Mouse (Mus musculus) MEL (cell line): ENCODE measurements around the gene Ywhaq. TPM values are rescaled to one million over a fixed set of nuclear protein-coding genes. Genes with fewer than 3 reads are reported as not detected.

Experiments
- DNase-seq: peaks from one replicate; pipeline ENCODE4 v3.0.0; 2011; ENCODE audit warnings: low read depth, low spot score
- H3K27ac ChIP-seq: 2 replicates; pipeline ENCODE4 v1.5.1; 2012; ENCODE audit warnings: low read depth, mild to moderate bottlenecking, control low read depth, low read length, moderate library complexity; ENCODE audit not compliant: control insufficient read depth
- H3K27me3 ChIP-seq, 2 experiments: fragments of 150-350 bp in 1 of 2; sonication (generic) in 1 of 2; 2 replicates each; pipeline ENCODE4 v1.6.1; 2012; ENCODE audit warnings: low read length in 2 of 2, mild to moderate bottlenecking in 2 of 2, improper control_type of control experiment in 1 of 2, moderate library complexity in 1 of 2; ENCODE audit not compliant: insufficient read depth in 2 of 2, control insufficient read depth in 1 of 2
- H3K36me3 ChIP-seq, 2 experiments: 2 replicates each; pipeline ENCODE4 v1.6.1; 2012 to 2014; ENCODE audit warnings: low read length in 2 of 2, improper control_type of control experiment in 1 of 2, inconsistent platforms in 1 of 2, mild to moderate bottlenecking in 1 of 2; ENCODE audit not compliant: insufficient read depth in 2 of 2, control insufficient read depth in 1 of 2
- H3K4me1 ChIP-seq, 2 experiments: fragments of 150-350 bp in 1 of 2; sonication (generic) in 1 of 2; 2 replicates each; pipeline ENCODE4 v1.6.1; 2012; ENCODE audit warnings: low read length in 2 of 2, improper control_type of control experiment in 1 of 2, mild to moderate bottlenecking in 1 of 2; ENCODE audit not compliant: insufficient read depth in 2 of 2, control insufficient read depth in 1 of 2
- H3K4me3 ChIP-seq, 2 experiments: fragments of 150-350 bp in 1 of 2; sonication (generic) in 1 of 2; 2 replicates each; pipeline ENCODE4 v1.5.1; 2012; ENCODE audit warnings: low read depth in 2 of 2, low read length in 2 of 2, mild to moderate bottlenecking in 2 of 2, moderate library complexity in 2 of 2, control low read depth in 1 of 2, improper control_type of control experiment in 1 of 2; ENCODE audit not compliant: control insufficient read depth in 1 of 2, insufficient read depth in 1 of 2
- H3K79me2 ChIP-seq: 2 replicates; pipeline ENCODE4 v1.6.1; 2012; ENCODE audit warnings: mild to moderate bottlenecking, low read length, moderate library complexity; ENCODE audit not compliant: control insufficient read depth, poor library complexity, insufficient read depth
- H3K9ac ChIP-seq: 2 replicates; pipeline ENCODE4 v1.6.1; 2012; ENCODE audit warnings: low read depth, mild to moderate bottlenecking, control low read depth, low read length, moderate library complexity; ENCODE audit not compliant: control insufficient read depth, poor library complexity, severe bottlenecking
- H3K9me3 ChIP-seq: fragments of 150-350 bp; sonication (generic); replicated peaks from 2 replicates; pipeline ENCODE4 v1.6.1; 2012; ENCODE audit warnings: mild to moderate bottlenecking, low read length, improper control_type of control experiment, moderate library complexity; ENCODE audit not compliant: insufficient read depth
- BHLHE40 ChIP-seq: IDR thresholded peaks from 2 replicates; pipeline ENCODE4 v1.6.1; 2012; ENCODE audit warnings: low read depth, mild to moderate bottlenecking, inconsistent platforms, low read length, improper control_type of control experiment, borderline replicate concordance
- CHD2 ChIP-seq: IDR thresholded peaks from 2 replicates; pipeline ENCODE4 v1.6.1; 2011; ENCODE audit warnings: low read length, improper control_type of control experiment
- CTCF ChIP-seq, 3 experiments: IDR thresholded peaks in 2 of 3; conservative IDR thresholded peaks in 1 of 3; 2 replicates each; pipeline ENCODE4 v1.5.1; 2011 to 2012; ENCODE audit warnings: low read length in 3 of 3, low read depth in 2 of 3, mild to moderate bottlenecking in 2 of 3, improper control_type of control experiment in 1 of 3, inconsistent platforms in 1 of 3, mixed read lengths in 1 of 3, moderate library complexity in 1 of 3; ENCODE audit not compliant: control insufficient read depth in 1 of 3, insufficient read depth in 1 of 3, poor library complexity in 1 of 3, severe bottlenecking in 1 of 3
- ELF1 ChIP-seq: IDR thresholded peaks from 2 replicates; pipeline ENCODE4 v1.6.1; 2014; ENCODE audit warnings: low read depth, mild to moderate bottlenecking, inconsistent platforms, low read length, improper control_type of control experiment, moderate library complexity
- EP300 ChIP-seq, 2 experiments: IDR thresholded peaks; 2 replicates each; pipeline ENCODE4 v1.6.1; 2011; ENCODE audit warnings: improper control_type of control experiment in 2 of 2, low read length in 2 of 2, low read depth in 1 of 2, mild to moderate bottlenecking in 1 of 2
- ETS1 ChIP-seq: IDR thresholded peaks from 2 replicates; pipeline ENCODE4 v1.6.1; 2012; ENCODE audit warnings: low read depth, mild to moderate bottlenecking, inconsistent platforms, low read length, improper control_type of control experiment, moderate library complexity
- GATA1 ChIP-seq: IDR thresholded peaks from 2 replicates; pipeline ENCODE4 v1.6.1; 2011; ENCODE audit warnings: low read depth, low read length, improper control_type of control experiment
- JUND ChIP-seq: IDR thresholded peaks from 2 replicates; pipeline ENCODE4 v1.6.1; 2011; ENCODE audit warnings: low read depth, mild to moderate bottlenecking, improper control_type of control experiment, low read length
- KAT2A ChIP-seq: conservative IDR thresholded peaks from 2 replicates; pipeline ENCODE4 v1.6.1; 2012; ENCODE audit warnings: low read depth, low read length, improper control_type of control experiment, inconsistent platforms
- MAX ChIP-seq: IDR thresholded peaks from 2 replicates; pipeline ENCODE4 v1.6.1; 2011; ENCODE audit warnings: low read length, improper control_type of control experiment
- MYC ChIP-seq: IDR thresholded peaks from 2 replicates; pipeline ENCODE4 v1.6.1; 2011; ENCODE audit warnings: low read depth, mild to moderate bottlenecking, low read length, improper control_type of control experiment, moderate library complexity
- POLR2AphosphoS2 ChIP-seq: IDR thresholded peaks from 2 replicates; pipeline ENCODE4 v1.6.1; 2011; ENCODE audit warnings: low read length, improper control_type of control experiment
- POLR2AphosphoS5 ChIP-seq: IDR thresholded peaks from 2 replicates; pipeline ENCODE4 v1.6.1; 2012; ENCODE audit warnings: low read depth, borderline replicate concordance, mild to moderate bottlenecking, inconsistent platforms, low read length, moderate library complexity, mixed read lengths
- RAD21 ChIP-seq: IDR thresholded peaks from 2 replicates; pipeline ENCODE4 v1.6.1; 2011; ENCODE audit warnings: mild to moderate bottlenecking, low read depth, low read length, improper control_type of control experiment
- RCOR1 ChIP-seq: IDR thresholded peaks from 2 replicates; pipeline ENCODE4 v1.6.1; 2012; ENCODE audit warnings: low read depth, mild to moderate bottlenecking, inconsistent platforms, low read length, improper control_type of control experiment
- SMC3 ChIP-seq: IDR thresholded peaks from 2 replicates; pipeline ENCODE4 v1.6.1; 2011; ENCODE audit warnings: low read depth, low read length, improper control_type of control experiment
- TAL1 ChIP-seq: IDR thresholded peaks from 2 replicates; pipeline ENCODE4 v1.6.1; 2012; ENCODE audit warnings: mild to moderate bottlenecking, inconsistent platforms, low read length, moderate library complexity, mixed read lengths
- USF1 ChIP-seq: IDR thresholded peaks from 2 replicates; pipeline ENCODE4 v1.6.1; 2014; ENCODE audit warnings: low read depth, mild to moderate bottlenecking, inconsistent platforms, low read length, improper control_type of control experiment, moderate library complexity
- USF2 ChIP-seq, 2 experiments: IDR thresholded peaks; 2 replicates each; pipeline ENCODE4 v1.6.1; 2011 to 2012; ENCODE audit warnings: improper control_type of control experiment in 2 of 2, low read length in 2 of 2, borderline replicate concordance in 1 of 2, inconsistent platforms in 1 of 2, low read depth in 1 of 2, mild to moderate bottlenecking in 1 of 2; ENCODE audit not compliant: insufficient read depth in 1 of 2
- ZMIZ1 ChIP-seq: IDR thresholded peaks from 2 replicates; pipeline ENCODE4 v1.6.1; 2012; ENCODE audit warnings: low read depth, mild to moderate bottlenecking, inconsistent platforms, low read length, improper control_type of control experiment, moderate library complexity
- polyA plus RNA-seq, 2 experiments: library from polyadenylated mRNA; stranded (reverse) in 1 of 2; unstranded in 1 of 2; fragments of >175 nt in 1 of 2; fragments of >200 nt in 1 of 2; gene quantifications; 2 replicates each; pipeline versions ENCODE4 v1.2.1 to v1.2.4; 2012; ENCODE audit warnings: low replicate concordance in 2 of 2, low read depth in 1 of 2; ENCODE audit not compliant: insufficient read length in 2 of 2, insufficient read depth in 1 of 2, missing spikeins in 1 of 2
- total RNA-seq: library from RNA; depleted of rRNA; stranded (reverse); fragments of 300-350 nt; gene quantifications from 2 replicates; pipeline ENCODE4 v1.2.3, GENCODE M21; 2012

Ywhaq gene
- total and polyA plus RNA-seq, 3 experiments, result 99.2 to 102 TPM; not detected in 1

DNA sequence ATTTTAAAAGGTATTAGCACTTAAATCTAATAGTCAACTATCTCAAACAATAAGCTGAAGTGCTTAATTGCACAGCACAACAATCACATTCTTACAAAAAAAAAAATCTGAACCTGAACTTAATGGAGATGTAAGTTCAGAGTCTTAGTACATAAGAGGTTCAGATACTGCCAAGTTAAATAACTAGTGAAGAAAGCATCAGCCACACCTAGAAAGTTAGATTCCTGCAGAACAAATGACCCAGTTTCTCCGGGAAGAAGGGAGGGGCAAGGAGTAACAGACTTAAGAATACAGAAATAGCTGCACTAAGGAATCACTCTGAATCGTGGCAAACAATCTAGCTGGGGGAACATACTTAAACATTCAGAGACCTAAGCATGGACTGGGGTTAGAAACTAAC, 54.8 kb downstream of the Ywhaq start:
- DNase-seq, result no peak
- H3K9me3 ChIP-seq, result no peaks in the 10 kb centered on the region
- no peaks in the 10 kb centered on the region for H3K4me1 ChIP-seq
- no peak for TF ChIP-seq MYC
- TF ChIP-seq POLR2AphosphoS5, result no peak
- TF ChIP-seq RCOR1, result no peak
- TF ChIP-seq JUND, result no peak
- no peak for TF ChIP-seq POLR2AphosphoS2
- no peak for TF ChIP-seq USF2 (IDR thresholded peaks at IDR 0.05; ENCODE audit: borderline replicate concordance in 1 of 2, insufficient read depth in 1 of 2, low read depth in 1 of 2, low read length in 2 of 2)
- no peak for TF ChIP-seq ZMIZ1
- TF ChIP-seq TAL1, result no peak
- no peak for TF ChIP-seq ETS1
- TF ChIP-seq GATA1, result no peak
- TF ChIP-seq ELF1, result no peak
- TF ChIP-seq, all 39 proteins: peak for 0
- Histone ChIP-seq H3K27me3 (no peaks in the 10 kb centered on the region), H3K79me2 (no peaks in the 10 kb centered on the region; the same call in 1 of the 2 replicates), H3K36me3 (no peaks in the 10 kb centered on the region), H3K27ac (no peak overlapping the region), H3K9ac (no peak overlapping the region), H3K4me3 (no peak overlapping the region)

DNA sequence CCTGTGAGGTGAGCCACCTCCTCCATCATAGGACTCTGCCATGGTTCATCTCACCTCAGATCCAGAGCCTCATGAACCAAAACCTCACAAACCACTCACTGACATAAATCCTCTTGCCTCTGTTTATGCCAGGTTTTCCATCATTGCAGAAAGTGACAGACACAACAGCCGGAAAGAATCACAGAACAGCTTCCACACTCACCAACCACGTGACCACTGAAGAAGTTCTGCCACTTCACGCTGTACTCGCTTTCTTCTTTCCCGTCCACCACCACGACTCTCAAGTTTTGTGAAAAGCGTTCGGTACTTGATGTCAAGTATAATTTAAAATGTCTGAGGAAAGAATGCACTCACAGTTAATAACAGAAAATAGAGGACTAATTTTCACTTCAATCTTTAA, 63.8 kb downstream of the Ywhaq start:
- H3K9me3 ChIP-seq, result no peaks in the 10 kb centered on the region
- H3K36me3 ChIP-seq, result no peaks in the 10 kb centered on the region
- no peak for DNase-seq
- no peak overlapping the region for H3K4me3 ChIP-seq
- no peak overlapping the region for H3K27ac ChIP-seq
- TF ChIP-seq BHLHE40, result no peak
- no peak for TF ChIP-seq EP300 (IDR thresholded peaks at IDR 0.05; ENCODE audit: low read depth in 1 of 2, low read length in 2 of 2)
- TF ChIP-seq, all 39 proteins: peak for 0
- Histone ChIP-seq H3K79me2 (no peaks in the 10 kb centered on the region), H3K27me3 (no peaks in the 10 kb centered on the region), H3K9ac (no peak overlapping the region), H3K4me1 (no peaks in the 10 kb centered on the region)

DNA sequence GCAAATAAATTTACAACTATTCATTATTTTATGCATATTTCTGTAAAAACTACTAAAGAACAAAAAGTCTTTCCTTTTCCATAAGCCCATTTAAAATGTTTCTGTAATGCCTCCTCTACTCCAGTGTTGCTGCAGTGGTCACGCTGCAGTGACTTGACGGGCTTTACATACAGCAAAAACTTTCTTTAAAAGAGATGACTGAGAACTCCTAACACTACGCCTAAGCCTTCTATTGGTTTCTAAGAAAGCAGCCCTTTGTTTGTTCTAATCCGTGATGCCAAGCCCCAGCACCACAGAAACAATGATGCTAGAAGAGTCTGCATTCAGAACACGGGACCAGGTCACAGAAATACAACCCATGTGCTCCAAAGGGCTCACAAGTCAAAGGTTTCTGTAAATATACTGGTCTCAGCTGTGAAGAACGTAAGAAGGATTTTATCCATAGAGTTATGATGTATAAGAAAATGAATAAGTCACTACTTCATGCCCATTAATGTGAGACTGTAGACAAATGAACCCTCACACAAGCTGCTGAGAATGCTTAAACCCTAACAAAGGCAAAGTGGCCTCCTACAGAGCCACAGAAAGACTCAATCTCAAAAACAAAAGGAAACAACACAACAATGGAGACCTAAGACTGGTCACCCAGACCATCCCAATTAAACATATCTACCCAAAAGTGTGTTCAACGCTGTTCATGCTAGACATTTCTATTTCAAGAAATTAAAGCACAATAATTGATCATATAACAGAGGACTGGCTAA, 67.1 kb downstream of the Ywhaq start:
- Histone ChIP-seq H3K36me3 (no peaks in the 10 kb centered on the region; a peak in 1 of 4 replicates), H3K9me3 (no peaks in the 10 kb centered on the region), H3K9ac (no peak overlapping the region), H3K79me2 (no peaks in the 10 kb centered on the region), H3K27ac (no peak overlapping the region)
- TF ChIP-seq EP300 (IDR thresholded peaks at IDR 0.05; ENCODE audit: low read depth in 1 of 2, low read length in 2 of 2) (no peak), SMC3 (no peak), CTCF (IDR thresholded peaks at IDR 0.05 in 2 of 3, conservative IDR thresholded peaks at IDR 0.05 in 1 of 3; ENCODE audit: control insufficient read depth in 1 of 3, insufficient read depth in 1 of 3, low read depth in 2 of 3, low read length in 3 of 3, poor library complexity in 1 of 3, severe bottlenecking in 1 of 3) (no peak), CHD2 (no peak), RCOR1 (no peak), USF1 (no peak), KAT2A (no peak), MAX (no peak), RAD21 (no peak), USF2 (IDR thresholded peaks at IDR 0.05; ENCODE audit: borderline replicate concordance in 1 of 2, insufficient read depth in 1 of 2, low read depth in 1 of 2, low read length in 2 of 2) (no peak), ETS1 (no peak), POLR2AphosphoS5 (no peak)
- TF ChIP-seq, all 39 proteins: peak for 0
- Histone ChIP-seq H3K27me3 (no peaks in the 10 kb centered on the region), H3K4me1 (no peaks in the 10 kb centered on the region), H3K4me3 (no peak overlapping the region)
- no peak for DNase-seq
